Mouse (Mus musculus) forelimb bud, embryonic 11.5 days (tissue): ENCODE data around the gene Mthfsl.
"Not testable (repeated sequence)": the region's sequence is repeated elsewhere in the genome, so short reads cannot be mapped to it uniquely, and the experiment has no call there.

ENCODE experiments used
- DNase-seq: peaks from one replicate; pipeline ENCODE4 v3.0.0-alpha.2; 2012; ENCODE audit warnings: low read depth, low spot score

Gene Mthfsl

GRCm38 (mm10) chr9:88691307-88691706 is 28.8 kb downstream of the Mthfsl start:
- not testable (repeated sequence) for DNase-seq

GRCm38 (mm10) chr9:88689451-88689850 is 30.6 kb downstream of the Mthfsl start:
- DNase-seq = not testable (repeated sequence)

GRCm38 (mm10) chr9:88686719-88687118 is 33.4 kb downstream of the Mthfsl start:
- DNase-seq = not testable (repeated sequence)

- not testable (repeated sequence) for DNase-seq
These were observed 61.8 kb downstream of the Mthfsl start for GRCm38 (mm10) chr9:88658341-88658740.

GRCm38 (mm10) chr9:88650742-88651141 is 69.4 kb downstream of the Mthfsl start:
- not testable (repeated sequence) for DNase-seq
